Mouse (Mus musculus) ES-Bruce4 (cell line): ENCODE results near the gene Msi1.

Experiments
- CTCF ChIP-seq: IDR thresholded peaks from one replicate; pipeline ENCODE4 v1.8.1; 2011; ENCODE audit warnings: low read depth, low read length
- EP300 ChIP-seq: IDR thresholded peaks from 2 replicates; pipeline ENCODE4 v1.6.1; 2011; ENCODE audit warnings: low read depth, low read length; ENCODE audit not compliant: insufficient read depth
- POLR2A ChIP-seq: IDR thresholded peaks from one replicate; pipeline ENCODE4 v1.8.1; 2011; ENCODE audit warnings: low read length; ENCODE audit not compliant: insufficient read depth

DNA sequence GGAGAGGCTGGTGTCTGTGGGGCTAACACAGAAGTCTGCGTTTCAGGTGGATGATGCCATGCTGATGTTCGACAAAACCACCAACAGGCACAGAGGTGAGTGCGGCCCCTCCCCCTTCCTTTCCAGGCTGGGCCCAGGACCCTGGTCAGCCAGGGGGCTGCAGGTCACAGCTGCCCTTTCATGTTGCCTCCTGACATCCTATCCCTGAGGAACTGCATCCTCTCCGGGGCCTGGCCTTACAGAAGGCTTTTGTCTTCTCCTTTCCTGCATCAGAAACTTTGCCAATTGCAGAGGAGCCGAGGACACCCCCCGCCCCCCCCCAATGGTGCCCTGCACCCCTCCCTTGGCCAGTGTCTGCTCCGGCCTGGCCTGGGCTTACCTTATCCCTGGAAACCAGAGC is 9.3 kb downstream of the Msi1 start:
- TF ChIP-seq CTCF (no peak), POLR2A (no peak), EP300 (no peak)
